Mouse (Mus musculus): ENCODE measurements around the gene Olfr707. TPM values are rescaled to one million over a fixed set of nuclear protein-coding genes. Genes with fewer than 3 reads are reported as not detected.

The Olfr707 gene
- polyA plus RNA-seq (2017; shearing (Covaris generic)), result not detected

GRCm38 (mm10) chr7:106901141-106901540 is at the start of gene Olfr707:
Olfr707 (minus strand) TSS chr7:106901241.

GRCm38 (mm10) chr7:106948212-106948611 is 47.2 kb upstream of the Olfr707 start, which contains the start of gene Olfr710:
Olfr710 (minus strand) TSS chr7:106948312.

GRCm38 (mm10) chr7:106932119-106932518 is 31.1 kb upstream of the Olfr707 start, which contains the start of gene Olfr709-ps1:
Olfr709-ps1 (minus strand) TSS chr7:106932219.

GRCm38 (mm10) chr7:106907676-106908075 is 6.6 kb upstream of the Olfr707 start, which contains the start of gene Olfr1532-ps1:
Olfr1532-ps1 (plus strand) TSS chr7:106908001.

GRCm38 (mm10) chr7:106888062-106888461 is 13.0 kb downstream of the Olfr707 start, which contains the start of gene Olfr706:
Olfr706 (minus strand) TSS chr7:106888162.

GRCm38 (mm10) chr7:106876791-106877190 is 24.2 kb downstream of the Olfr707 start, which contains the start of gene Olfr705:
Olfr705 (minus strand) TSS chr7:106876891.

GRCm38 (mm10) chr7:106862885-106863284 is 38.2 kb downstream of the Olfr707 start, which contains the start of gene Olfr704:
Olfr704 (plus strand) TSS chr7:106863185.

GRCm38 (mm10) chr7:106843060-106843459 is 58.0 kb downstream of the Olfr707 start, which contains the start of gene Olfr703:
Olfr703 (plus strand) TSS chr7:106843360.

Other genes with a start within 250 kb of the Olfr707 start
- gene Olfr693, start 220.7 kb downstream of the Olfr707 start, polyA plus RNA-seq (2017; shearing (Covaris generic)), result not detected
- not detected for gene Olfr694, start 209.4 kb downstream of the Olfr707 start, polyA plus RNA-seq (2017; shearing (Covaris generic))
- not detected for gene Olfr695, start 184.8 kb downstream of the Olfr707 start, polyA plus RNA-seq (2017; shearing (Covaris generic))
- not detected for gene Olfr697, start 158.8 kb downstream of the Olfr707 start, polyA plus RNA-seq (2017; shearing (Covaris generic))
- gene Olfr698, start 145.8 kb downstream of the Olfr707 start, polyA plus RNA-seq (2017; shearing (Covaris generic)), result not detected
- not detected for gene Olfr699, start 108.0 kb downstream of the Olfr707 start, polyA plus RNA-seq (2017; shearing (Covaris generic))
- gene Olfr700, start 92.4 kb downstream of the Olfr707 start, polyA plus RNA-seq (2017; shearing (Covaris generic)), result not detected
- not detected for gene Olfr701, start 87.1 kb downstream of the Olfr707 start, polyA plus RNA-seq (2017; shearing (Covaris generic))
- not detected for gene Olfr702, start 67.3 kb downstream of the Olfr707 start, polyA plus RNA-seq (2017; shearing (Covaris generic))
- not detected for gene Olfr703, start 57.9 kb downstream of the Olfr707 start, polyA plus RNA-seq (2017; shearing (Covaris generic))
- gene Olfr704, start 38.1 kb downstream of the Olfr707 start, polyA plus RNA-seq (2017; shearing (Covaris generic)), result not detected
- gene Olfr705, start 24.4 kb downstream of the Olfr707 start, polyA plus RNA-seq (2017; shearing (Covaris generic)), result not detected
- not detected for gene Olfr706, start 13.1 kb downstream of the Olfr707 start, polyA plus RNA-seq (2017; shearing (Covaris generic))
- gene Olfr1532-ps1, start 6.8 kb upstream of the Olfr707 start, polyA plus RNA-seq (2017; shearing (Covaris generic)), result not detected
- not detected for gene Olfr709-ps1, start 31.0 kb upstream of the Olfr707 start, polyA plus RNA-seq (2017; shearing (Covaris generic))
- gene Olfr710, start 47.1 kb upstream of the Olfr707 start, polyA plus RNA-seq (2017; shearing (Covaris generic)), result not detected
- not detected for gene Olfr6, start 62.7 kb upstream of the Olfr707 start, polyA plus RNA-seq (2017; shearing (Covaris generic))
- not detected for gene Olfr711, start 74.2 kb upstream of the Olfr707 start, polyA plus RNA-seq (2017; shearing (Covaris generic))
- not detected for gene Olfr2, start 104.8 kb upstream of the Olfr707 start, polyA plus RNA-seq (2017; shearing (Covaris generic))
- not detected for gene Olfr713, start 129.9 kb upstream of the Olfr707 start, polyA plus RNA-seq (2017; shearing (Covaris generic))
- gene Olfr714, start 169.7 kb upstream of the Olfr707 start, polyA plus RNA-seq (2017; shearing (Covaris generic)), result not detected
- not detected for gene Olfr17, start 192.0 kb upstream of the Olfr707 start, polyA plus RNA-seq (2017; shearing (Covaris generic))
- not detected for gene Olfr715b, start 209.1 kb upstream of the Olfr707 start, polyA plus RNA-seq (2017; shearing (Covaris generic))
- not detected for gene Olfr715, start 229.8 kb upstream of the Olfr707 start, polyA plus RNA-seq (2017; shearing (Covaris generic))
- not detected for gene Olfr716, start 237.1 kb upstream of the Olfr707 start, polyA plus RNA-seq (2017; shearing (Covaris generic))

Measured in CD4-positive, CD25-positive, alpha-beta regulatory T cell, adult 9 weeks (primary cell).